Mouse (Mus musculus) heart, embryonic 11.5 days (tissue): ENCODE measurements at regions not wholly inside any gene's neighbourhood (a gene's known extent, or its start where the extent isn't known, plus 50 kb on each side); places are given as distances from the start of the nearest gene placed in this dataset.

Source experiments
- ATAC-seq: fragments of 200-750 bp; cut with Nextera tagmentation; replicated peaks from 2 replicates; pipeline ENCODE4 v1.8.0; 2017; ENCODE audit warnings: moderate library complexity; ENCODE audit not compliant: insufficient number of reproducible peaks, low FRiP score, low TSS enrichment
- H3K27ac ChIP-seq: fragments of 300-500 bp; sonication (generic); 2 replicates; pipeline ENCODE4 v1.5.1; 2014; ENCODE audit warnings: mild to moderate bottlenecking, low read depth, low read length
- H3K27me3 ChIP-seq: fragments of 300-500 bp; sonication (generic); 2 replicates; pipeline ENCODE4 v1.6.1; 2014; ENCODE audit warnings: mild to moderate bottlenecking, low read length, mixed read lengths; ENCODE audit not compliant: control insufficient read depth, insufficient read depth
- H3K36me3 ChIP-seq: fragments of 300-500 bp; sonication (generic); 2 replicates; pipeline ENCODE4 v1.6.1; 2014; ENCODE audit warnings: mild to moderate bottlenecking, low read length, moderate library complexity, mixed read lengths; ENCODE audit not compliant: control insufficient read depth, insufficient read depth
- H3K4me1 ChIP-seq: fragments of 300-500 bp; sonication (generic); 2 replicates; pipeline ENCODE4 v1.6.1; 2014; ENCODE audit warnings: low read length; ENCODE audit not compliant: control insufficient read depth, insufficient read depth
- H3K4me2 ChIP-seq: fragments of 300-500 bp; sonication (generic); 2 replicates; pipeline ENCODE4 v1.6.1; 2014; ENCODE audit warnings: mild to moderate bottlenecking, moderate library complexity
- H3K4me3 ChIP-seq: fragments of 300-500 bp; sonication (generic); 2 replicates; pipeline ENCODE4 v1.5.1; 2014; ENCODE audit warnings: low read depth, low read length
- H3K9ac ChIP-seq: fragments of 300-500 bp; sonication (generic); 2 replicates; pipeline ENCODE4 v1.6.1; 2014; ENCODE audit warnings: mild to moderate bottlenecking, low read depth, low read length, moderate library complexity
- H3K9me3 ChIP-seq: fragments of 300-500 bp; sonication (generic); replicated peaks from 2 replicates; pipeline ENCODE4 v1.6.1; 2016; ENCODE audit warnings: low read length; ENCODE audit not compliant: control insufficient read depth
- WGBS: fragments of 180-500 bp; shearing (Covaris S2); extraction: QIAGEN DNeasy Blood & Tissue Kit; methylation state at CpG from one replicate; pipeline ENCODE4 v1.1.7; 2014; ENCODE audit not compliant: insufficient replicate concordance; 5-methylcytosine and 5-hydroxymethylcytosine counted together

DNA sequence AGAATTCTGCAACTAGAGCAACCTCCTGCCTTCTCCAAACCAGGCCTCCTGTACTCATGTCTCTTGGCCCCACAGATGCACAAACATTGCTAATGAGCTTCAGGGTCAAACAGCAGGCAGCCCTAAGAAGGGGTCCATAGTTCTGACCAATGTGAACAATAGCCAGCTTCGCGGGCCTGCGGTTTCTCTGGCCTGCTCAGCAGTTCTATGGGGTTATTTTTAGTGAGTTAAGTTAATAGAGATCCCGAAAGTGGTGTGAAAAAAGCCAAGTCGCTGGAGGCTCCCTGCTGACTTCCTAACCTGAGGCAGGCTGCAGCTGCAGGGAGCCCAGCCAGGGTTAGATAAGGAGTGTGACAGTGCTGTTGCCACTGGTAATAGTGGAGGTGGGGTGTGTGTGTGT is 106.6 kb downstream of the Pdcd6ip start:
- Histone ChIP-seq H3K27ac (no peak overlapping the region), H3K4me1 (no peaks in the 10 kb centered on the region), H3K36me3 (no peaks in the 10 kb centered on the region), H3K9me3 (no peaks in the 10 kb centered on the region), H3K27me3 (no peaks in the 10 kb centered on the region), H3K9ac (no peak overlapping the region), H3K4me2 (no peak overlapping the region), H3K4me3 (no peak overlapping the region)
- no peak for ATAC-seq
- 7% methylated on average over 5 of the region's 5 CpGs for WGBS

- H3K27ac ChIP-seq, result no peak overlapping the region
- H3K27me3 ChIP-seq, result no peaks in the 10 kb centered on the region
- WGBS, result 51% methylated on average over 6 of the region's 6 CpGs
- no peaks in the 10 kb centered on the region for H3K36me3 ChIP-seq
- ATAC-seq, result no peak
- H3K4me2 ChIP-seq, result no peak overlapping the region
- H3K4me1 ChIP-seq, result no peaks in the 10 kb centered on the region
- no peak overlapping the region for H3K9ac ChIP-seq
- H3K4me3 ChIP-seq, result no peak overlapping the region
- no peaks in the 10 kb centered on the region; the same call in 1 of the 2 replicates for H3K9me3 ChIP-seq
Observed at GRCm38 (mm10) chr9:113587260-113587659, 120.8 kb downstream of the Pdcd6ip start.

GRCm38 (mm10) chr9:113586477-113586876 is 121.6 kb downstream of the Pdcd6ip start:
- Histone ChIP-seq H3K27me3 (no peaks in the 10 kb centered on the region), H3K4me3 (no peak overlapping the region), H3K9me3 (no peaks in the 10 kb centered on the region; the same call in 1 of the 2 replicates), H3K27ac (no peak overlapping the region), H3K9ac (no peak overlapping the region), H3K4me1 (no peaks in the 10 kb centered on the region), H3K36me3 (no peaks in the 10 kb centered on the region), H3K4me2 (no peak overlapping the region)
- no peak for ATAC-seq
- 87% methylated on average over 4 of the region's 4 CpGs for WGBS

GRCm38 (mm10) chr9:113578221-113578620 is 129.8 kb downstream of the Pdcd6ip start:
- no peak overlapping the region for H3K27ac ChIP-seq
- H3K4me3 ChIP-seq, result no peak overlapping the region
- H3K4me2 ChIP-seq, result no peak overlapping the region
- H3K9ac ChIP-seq, result no peak overlapping the region
- H3K27me3 ChIP-seq, result no peaks in the 10 kb centered on the region
- 82% methylated on average over 9 of the region's 9 CpGs for WGBS
- no peaks in the 10 kb centered on the region for H3K4me1 ChIP-seq
- H3K9me3 ChIP-seq, result no peaks in the 10 kb centered on the region
- H3K36me3 ChIP-seq, result no peaks in the 10 kb centered on the region
- ATAC-seq, result no peak

- Histone ChIP-seq H3K4me2 (no peak overlapping the region), H3K27ac (no peak overlapping the region)
- no peak for ATAC-seq
Observed at GRCm38 (mm10) chr9:113568849-113569248, 139.2 kb downstream of the Pdcd6ip start.

DNA sequence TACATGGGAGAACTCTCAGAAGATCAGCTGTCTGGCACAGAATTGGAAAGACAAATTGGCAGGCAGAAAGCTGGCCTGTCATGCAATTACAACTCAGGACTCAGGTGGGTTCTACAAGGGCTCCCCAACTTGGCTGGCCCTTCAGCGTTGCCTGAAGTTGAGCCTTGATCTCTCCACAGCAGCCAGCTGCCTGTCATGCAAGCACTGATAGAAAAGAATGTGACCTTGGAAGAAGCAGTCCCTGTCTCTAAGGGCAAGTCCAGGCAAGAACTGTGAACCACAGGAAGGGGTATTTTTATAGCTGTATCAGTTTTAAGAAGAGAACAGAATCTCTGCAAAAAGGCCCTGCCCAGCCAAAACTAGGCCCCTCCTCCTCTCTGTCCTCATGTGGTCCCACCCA is 140.4 kb downstream of the Pdcd6ip start:
- ATAC-seq, result no peak
- Histone ChIP-seq H3K36me3 (no peaks in the 10 kb centered on the region), H3K27me3 (no peaks in the 10 kb centered on the region), H3K4me2 (no peak overlapping the region), H3K4me1 (no peaks in the 10 kb centered on the region), H3K27ac (no peak overlapping the region), H3K9ac (no peak overlapping the region), H3K9me3 (no peaks in the 10 kb centered on the region), H3K4me3 (no peak overlapping the region)
- WGBS, result 48% methylated on average over 1 of the region's 1 CpGs

More at GRCm38 (mm10) chr9:113568849-113569248, 139.2 kb downstream of the Pdcd6ip start:
- Histone ChIP-seq H3K36me3 (no peaks in the 10 kb centered on the region), H3K9ac (no peak overlapping the region), H3K27me3 (no peaks in the 10 kb centered on the region), H3K4me1 (no peaks in the 10 kb centered on the region), H3K4me3 (no peak overlapping the region), H3K9me3 (no peaks in the 10 kb centered on the region)
- WGBS, result 60% methylated on average over 1 of the region's 1 CpGs

GRCm38 (mm10) chr9:113566620-113567019 is 141.4 kb downstream of the Pdcd6ip start:
- no peaks in the 10 kb centered on the region for H3K9me3 ChIP-seq
- H3K27me3 ChIP-seq, result no peaks in the 10 kb centered on the region
- H3K4me2 ChIP-seq, result no peak overlapping the region
- no peak overlapping the region for H3K27ac ChIP-seq
- H3K4me3 ChIP-seq, result no peak overlapping the region
- no peak for ATAC-seq
- H3K9ac ChIP-seq, result no peak overlapping the region
- H3K36me3 ChIP-seq, result no peaks in the 10 kb centered on the region
- 79% methylated on average over 3 of the region's 3 CpGs for WGBS
- H3K4me1 ChIP-seq, result no peaks in the 10 kb centered on the region

- H3K4me1 ChIP-seq, result no peaks in the 10 kb centered on the region
- no peak overlapping the region for H3K27ac ChIP-seq
- no peak overlapping the region for H3K4me2 ChIP-seq
- ATAC-seq, result no peak
- no peaks in the 10 kb centered on the region for H3K9me3 ChIP-seq
- no peaks in the 10 kb centered on the region for H3K27me3 ChIP-seq
- 88% methylated on average over 12 of the region's 12 CpGs for WGBS
- H3K36me3 ChIP-seq, result no peaks in the 10 kb centered on the region
- no peak overlapping the region for H3K9ac ChIP-seq
- H3K4me3 ChIP-seq, result no peak overlapping the region
Observed at GRCm38 (mm10) chr9:113553911-113554310, 154.1 kb downstream of the Pdcd6ip start.

GRCm38 (mm10) chr9:113547458-113547857 is 160.6 kb downstream of the Pdcd6ip start:
- Histone ChIP-seq H3K36me3 (no peaks in the 10 kb centered on the region), H3K4me2 (no peak overlapping the region), H3K27ac (no peak overlapping the region), H3K9me3 (no peaks in the 10 kb centered on the region), H3K9ac (no peak overlapping the region), H3K27me3 (no peaks in the 10 kb centered on the region), H3K4me1 (no peaks in the 10 kb centered on the region), H3K4me3 (no peak overlapping the region)
- ATAC-seq, result no peak
- 70% methylated on average over 3 of the region's 3 CpGs for WGBS
